Mouse (Mus musculus) megakaryocyte, embryonic 14.5 days (primary cell): ENCODE measurements around the gene Kcnk15. TPM values are rescaled to one million over a fixed set of nuclear protein-coding genes. Genes with fewer than 3 reads are reported as not detected.
A peak's percentile ranks its signal among the peaks of the same experiment; 100 is the strongest.

Source experiments
- H3K27me3 ChIP-seq: replicated peaks from 2 replicates; pipeline ENCODE3; 2012; ENCODE audit warnings: inconsistent platforms
- H3K36me3 ChIP-seq: replicated peaks from 2 replicates; pipeline ENCODE3; 2012; ENCODE audit warnings: low read length, inconsistent platforms, mixed read lengths
- H3K4me1 ChIP-seq: 2 replicates; pipeline ENCODE4 v1.6.1; 2012; ENCODE audit warnings: inconsistent platforms
- H3K4me3 ChIP-seq: replicated peaks from 2 replicates; pipeline ENCODE3; 2012; ENCODE audit warnings: moderate library complexity, mild to moderate bottlenecking, inconsistent platforms
- H3K9me3 ChIP-seq: 2 replicates; pipeline ENCODE4 v1.6.1; 2012; ENCODE audit warnings: inconsistent platforms
- FLI1 ChIP-seq: IDR thresholded peaks from 2 replicates; pipeline ENCODE4 v1.6.1; 2012; ENCODE audit warnings: low read length, inconsistent platforms, mixed read lengths
- GATA1 ChIP-seq: IDR thresholded peaks from 3 replicates; pipeline ENCODE4 v1.6.1; 2012; ENCODE audit warnings: mixed read lengths, low read length, inconsistent platforms, borderline replicate concordance
- polyA plus RNA-seq: library from polyadenylated mRNA; stranded (reverse); fragments of >175 nt; gene quantifications from 2 replicates; pipeline ENCODE4 v1.2.3, GENCODE M21; 2012; ENCODE audit warnings: low replicate concordance; ENCODE audit not compliant: insufficient read depth

Gene Kcnk15
- polyA plus RNA-seq, 1 experiment: not detected

GRCm38 (mm10) chr2:163831163-163831562, 22.3 kb upstream of the Kcnk15 start:
- H3K27me3 ChIP-seq: peaks cover 42% of the 10 kb centered on the region
- H3K9me3 ChIP-seq: no peaks in the 10 kb centered on the region
- TF ChIP-seq GATA1 (no peak), FLI1 (no peak)
- H3K4me3 ChIP-seq: no peak overlapping the region
- peaks cover 14% of the 10 kb centered on the region for H3K4me1 ChIP-seq
- H3K36me3 ChIP-seq: no peaks in the 10 kb centered on the region

DNA sequence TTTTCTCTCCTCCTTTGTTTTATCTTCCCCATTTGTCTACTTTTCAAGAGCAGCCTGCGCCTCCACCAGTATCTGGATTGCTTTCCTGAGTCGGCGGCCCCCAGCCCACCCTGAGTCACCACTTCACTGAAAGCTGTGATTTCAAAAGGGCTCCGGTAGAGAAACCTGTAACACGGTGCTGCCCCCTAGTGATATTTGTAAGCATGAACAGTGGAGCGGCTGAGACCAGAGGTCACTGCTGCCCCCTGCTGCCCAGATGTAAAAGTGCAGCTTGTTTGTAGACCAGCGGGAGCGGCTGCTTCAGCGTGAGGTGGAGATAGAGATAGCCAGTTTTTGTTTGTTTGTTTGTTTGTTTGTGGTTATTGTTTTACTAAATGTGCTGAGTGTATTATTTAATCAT, 15.4 kb upstream of the Kcnk15 start:
- peaks cover 3% of the 10 kb centered on the region; the same call in 1 of the 2 replicates for H3K4me1 ChIP-seq
- TF ChIP-seq GATA1 (no peak), FLI1 (no peak)
- H3K4me3 ChIP-seq: no peak overlapping the region
- H3K9me3 ChIP-seq: no peaks in the 10 kb centered on the region
- peaks cover 44% of the 10 kb centered on the region for H3K27me3 ChIP-seq
- no peaks in the 10 kb centered on the region for H3K36me3 ChIP-seq

DNA sequence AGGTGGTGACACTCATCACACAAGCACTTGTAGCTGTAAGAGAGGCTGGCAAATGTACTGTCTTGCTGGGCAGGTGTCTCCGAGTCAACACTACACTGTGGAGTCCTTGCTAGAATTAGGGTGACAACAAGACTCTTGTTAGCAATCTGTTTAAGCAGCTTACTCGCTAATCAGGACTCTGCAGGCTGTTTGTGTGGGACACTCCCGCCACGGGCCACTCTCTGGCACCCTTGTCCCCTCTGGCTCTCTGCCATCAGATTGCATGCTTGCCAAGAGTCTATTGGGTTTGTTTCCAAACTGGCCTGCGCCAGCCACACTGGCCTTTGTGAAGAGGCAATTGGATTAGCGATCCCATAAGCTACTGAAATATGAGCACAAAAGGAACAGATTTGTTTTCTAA, 13.9 kb upstream of the Kcnk15 start:
- Histone ChIP-seq H3K4me3 (no peak overlapping the region), H3K4me1 (peaks cover 3% of the 10 kb centered on the region; the same call in 1 of the 2 replicates), H3K36me3 (no peaks in the 10 kb centered on the region), H3K27me3 (peaks cover 39% of the 10 kb centered on the region), H3K9me3 (no peaks in the 10 kb centered on the region)
- TF ChIP-seq FLI1: no peak
- no peak for TF ChIP-seq GATA1

- TF ChIP-seq GATA1 (no peak), FLI1 (no peak)
- Histone ChIP-seq H3K9me3 (no peaks in the 10 kb centered on the region), H3K4me3 (no peak overlapping the region), H3K27me3 (peaks cover 37% of the 10 kb centered on the region), H3K36me3 (no peaks in the 10 kb centered on the region), H3K4me1 (peaks cover 3% of the 10 kb centered on the region; the same call in 1 of the 2 replicates)
These were observed 11.4 kb upstream of the Kcnk15 start for GRCm38 (mm10) chr2:163842043-163842442.

- no peaks in the 10 kb centered on the region for H3K36me3 ChIP-seq
- TF ChIP-seq GATA1: no peak
- TF ChIP-seq FLI1: no peak
- no peaks in the 10 kb centered on the region for H3K9me3 ChIP-seq
- H3K4me3 ChIP-seq: no peak overlapping the region
- H3K4me1 ChIP-seq: peaks cover 20% of the 10 kb centered on the region
- peaks cover 92% of the 10 kb centered on the region for H3K27me3 ChIP-seq
These were observed 3.8 kb downstream of the Kcnk15 start for GRCm38 (mm10) chr2:163857233-163857632.

- no peaks in the 10 kb centered on the region for H3K9me3 ChIP-seq
- TF ChIP-seq FLI1 (no peak), GATA1 (no peak)
- no peaks in the 10 kb centered on the region for H3K36me3 ChIP-seq
- H3K27me3 ChIP-seq: peaks cover 95% of the 10 kb centered on the region
- peak overlapping the region; percentile 86 for H3K4me3 ChIP-seq
- peaks cover 17% of the 10 kb centered on the region for H3K4me1 ChIP-seq
These were observed 5.0 kb downstream of the Kcnk15 start for GRCm38 (mm10) chr2:163858254-163858947.

- H3K27me3 ChIP-seq: peaks cover 80% of the 10 kb centered on the region
- TF ChIP-seq FLI1 (no peak), GATA1 (no peak)
- no peaks in the 10 kb centered on the region for H3K4me1 ChIP-seq
- H3K9me3 ChIP-seq: no peaks in the 10 kb centered on the region
- H3K4me3 ChIP-seq: no peak overlapping the region
- H3K36me3 ChIP-seq: no peaks in the 10 kb centered on the region
These were observed 11.9 kb downstream of the Kcnk15 start for GRCm38 (mm10) chr2:163865311-163865710.

DNA sequence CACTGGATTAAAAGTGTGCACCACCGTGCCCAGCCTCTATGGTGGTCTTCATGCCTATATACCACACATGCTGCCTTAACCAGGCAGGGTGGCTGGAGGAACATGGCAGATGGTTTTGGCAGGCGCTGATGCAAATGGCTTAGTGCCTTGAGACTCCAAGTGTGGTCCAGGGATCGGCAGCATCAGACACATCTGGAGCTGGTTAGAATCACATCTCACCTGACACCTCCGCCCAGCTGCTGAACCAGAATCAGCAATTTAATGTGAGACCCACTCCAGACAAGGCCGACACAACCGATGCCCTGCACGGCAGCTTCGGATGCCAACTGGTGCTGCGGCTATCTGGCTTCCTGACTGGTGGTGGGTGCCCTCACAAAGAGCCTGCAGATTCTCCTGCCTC, 12.6 kb downstream of the Kcnk15 start:
- H3K4me3 ChIP-seq: no peak overlapping the region
- no peaks in the 10 kb centered on the region for H3K9me3 ChIP-seq
- no peaks in the 10 kb centered on the region for H3K4me1 ChIP-seq
- no peaks in the 10 kb centered on the region for H3K36me3 ChIP-seq
- TF ChIP-seq FLI1 (no peak), GATA1 (no peak)
- peaks cover 81% of the 10 kb centered on the region for H3K27me3 ChIP-seq

GRCm38 (mm10) chr2:163869783-163870182, 16.3 kb downstream of the Kcnk15 start:
- H3K27me3 ChIP-seq: peaks cover 76% of the 10 kb centered on the region

GRCm38 (mm10) chr2:163871266-163871665, 17.8 kb downstream of the Kcnk15 start:
- Histone ChIP-seq H3K36me3 (no peaks in the 10 kb centered on the region), H3K9me3 (no peaks in the 10 kb centered on the region), H3K27me3 (peaks cover 77% of the 10 kb centered on the region), H3K4me1 (no peaks in the 10 kb centered on the region), H3K4me3 (no peak overlapping the region)
- TF ChIP-seq GATA1 (no peak), FLI1 (no peak)

More at GRCm38 (mm10) chr2:163869783-163870182, 16.3 kb downstream of the Kcnk15 start:
- no peak for TF ChIP-seq GATA1
- TF ChIP-seq FLI1: no peak
- no peaks in the 10 kb centered on the region for H3K4me1 ChIP-seq
- no peaks in the 10 kb centered on the region for H3K36me3 ChIP-seq
- H3K9me3 ChIP-seq: no peaks in the 10 kb centered on the region
- no peak overlapping the region for H3K4me3 ChIP-seq
